Mouse (Mus musculus) forebrain, embryonic 15.5 days (tissue): ENCODE results near the gene Sez6l. TPM values are rescaled to one million over a fixed set of nuclear protein-coding genes. Genes with fewer than 3 reads are reported as not detected.

Experiments
- ATAC-seq: fragments of 200-750 bp; cut with Nextera tagmentation; replicated peaks from 2 replicates; pipeline ENCODE4 v1.8.0; 2017; ENCODE audit warnings: mild to moderate bottlenecking, moderate TSS enrichment, moderate library complexity
- H3K27ac ChIP-seq: fragments of 300-500 bp; sonication (generic); replicated peaks from 2 replicates; pipeline ENCODE4 v1.5.1; 2015; ENCODE audit warnings: mild to moderate bottlenecking, inconsistent platforms
- H3K27me3 ChIP-seq: fragments of 300-500 bp; sonication (generic); 2 replicates; pipeline ENCODE4 v1.6.1; 2015; ENCODE audit warnings: inconsistent platforms
- H3K36me3 ChIP-seq: fragments of 300-500 bp; sonication (generic); 2 replicates; pipeline ENCODE4 v1.6.1; 2015; ENCODE audit warnings: mild to moderate bottlenecking, inconsistent platforms
- H3K4me1 ChIP-seq: fragments of 300-500 bp; sonication (generic); 2 replicates; pipeline ENCODE4 v1.6.1; 2015; ENCODE audit warnings: inconsistent platforms
- H3K4me2 ChIP-seq: fragments of 300-500 bp; sonication (generic); replicated peaks from 2 replicates; pipeline ENCODE4 v1.6.1; 2015; ENCODE audit warnings: mild to moderate bottlenecking, inconsistent platforms
- H3K4me3 ChIP-seq: fragments of 300-500 bp; sonication (generic); 2 replicates; pipeline ENCODE4 v1.5.1; 2015; ENCODE audit warnings: mild to moderate bottlenecking, inconsistent platforms
- H3K9ac ChIP-seq: fragments of 300-500 bp; sonication (generic); replicated peaks from 2 replicates; pipeline ENCODE4 v1.6.1; 2015; ENCODE audit warnings: mild to moderate bottlenecking, inconsistent platforms
- H3K9me3 ChIP-seq: fragments of 300-500 bp; sonication (generic); 2 replicates; pipeline ENCODE4 v1.6.1; 2016; ENCODE audit warnings: inconsistent platforms
- WGBS: fragments of 180-500 bp; shearing (Covaris S2); methylation state at CpG from one replicate; pipeline ENCODE4 v1.1.7; 2015; ENCODE audit warnings: mixed read lengths; 5-methylcytosine and 5-hydroxymethylcytosine counted together
- polyA plus RNA-seq: library from polyadenylated mRNA; unstranded; fragments of >200 nt; fragmentation: Nextera tagmentation; extraction: Ambion mirVana; gene quantifications from 2 replicates; pipeline ENCODE4 v1.2.1, GENCODE M21; 2015

The Sez6l gene
- polyA plus RNA-seq, 1 experiment from 2014 or later, result 33.3 TPM

DNA sequence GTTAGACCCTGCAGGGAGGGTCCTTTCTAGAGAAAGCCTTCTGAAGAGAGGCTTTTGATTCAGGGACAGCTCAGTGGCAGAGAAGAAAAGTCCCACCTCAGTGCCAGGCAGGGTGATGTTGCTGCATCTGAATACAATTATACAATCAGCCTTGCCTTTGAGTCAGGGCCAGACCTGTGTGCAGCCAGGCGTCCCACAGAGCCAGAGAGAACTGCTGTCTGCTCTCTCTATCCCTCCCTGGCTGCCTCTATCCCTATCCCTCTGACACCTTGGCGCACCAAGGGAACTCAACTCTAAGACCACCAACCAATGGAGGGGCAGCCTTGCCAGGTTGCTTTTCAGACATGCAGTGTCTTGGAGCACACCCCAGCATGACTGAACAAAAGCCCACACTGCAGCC lies 75.6 kb downstream of the Sez6l start:
- 17% methylated on average over 2 of the region's 2 CpGs for WGBS
- H3K36me3 ChIP-seq, result no peaks in the 10 kb centered on the region
- ATAC-seq, result 0 out of 2 replicates have a peak, but pooled peaks have one; percentile 18
- H3K4me2 ChIP-seq, result no peak overlapping the region
- no peaks in the 10 kb centered on the region for H3K9me3 ChIP-seq
- peak overlapping the region; percentile 77 for H3K27ac ChIP-seq
- no peaks in the 10 kb centered on the region for H3K27me3 ChIP-seq
- H3K4me3 ChIP-seq, result no peak overlapping the region
- H3K9ac ChIP-seq, result no peak overlapping the region
- peaks cover 49% of the 10 kb centered on the region for H3K4me1 ChIP-seq

DNA sequence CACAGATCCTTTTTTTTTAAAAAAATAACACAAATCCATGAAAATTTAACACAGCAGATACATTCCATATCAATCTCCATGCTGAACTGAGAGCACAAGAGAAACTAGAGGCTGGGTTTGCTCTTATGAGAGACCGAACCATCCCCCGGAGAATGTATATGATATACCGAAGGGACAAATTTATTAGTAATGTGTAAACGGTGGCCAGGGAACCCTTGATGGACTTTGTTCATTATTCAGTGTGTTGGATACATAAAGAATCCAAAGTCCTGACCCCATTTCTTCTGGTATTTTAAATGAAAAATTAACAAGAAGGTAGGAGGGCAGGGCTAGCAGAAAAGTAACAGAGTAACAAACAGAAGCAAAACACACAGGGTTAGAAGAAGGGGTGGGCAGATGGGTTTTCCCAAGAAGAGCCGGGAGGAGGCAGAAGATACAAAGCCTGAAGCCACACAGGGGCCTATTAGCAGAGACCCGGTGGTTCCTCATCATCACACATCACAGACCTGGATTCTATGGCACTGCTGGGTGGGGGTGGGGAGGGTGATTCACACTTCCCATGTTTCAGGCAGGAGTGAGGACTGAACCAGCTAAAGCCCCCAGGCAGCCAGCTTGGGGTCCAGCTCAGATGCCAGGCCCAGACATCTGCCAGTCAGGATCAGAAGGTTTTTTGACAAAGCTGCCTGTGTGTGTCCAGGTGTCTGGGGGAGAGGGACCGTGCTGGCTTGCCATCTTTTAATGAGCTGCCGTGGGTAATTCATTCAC lies 76.9 kb downstream of the Sez6l start:
- no peaks in the 10 kb centered on the region for H3K27me3 ChIP-seq
- no peaks in the 10 kb centered on the region for H3K9me3 ChIP-seq
- WGBS, result 35% methylated on average over 8 of the region's 8 CpGs
- H3K36me3 ChIP-seq, result no peaks in the 10 kb centered on the region
- peak overlapping the region; percentile 77 for H3K27ac ChIP-seq
- no peak overlapping the region for H3K4me3 ChIP-seq
- no peak overlapping the region for H3K4me2 ChIP-seq
- H3K4me1 ChIP-seq, result peaks cover 39% of the 10 kb centered on the region
- no peak overlapping the region for H3K9ac ChIP-seq
- peak; percentile 71 for ATAC-seq

DNA sequence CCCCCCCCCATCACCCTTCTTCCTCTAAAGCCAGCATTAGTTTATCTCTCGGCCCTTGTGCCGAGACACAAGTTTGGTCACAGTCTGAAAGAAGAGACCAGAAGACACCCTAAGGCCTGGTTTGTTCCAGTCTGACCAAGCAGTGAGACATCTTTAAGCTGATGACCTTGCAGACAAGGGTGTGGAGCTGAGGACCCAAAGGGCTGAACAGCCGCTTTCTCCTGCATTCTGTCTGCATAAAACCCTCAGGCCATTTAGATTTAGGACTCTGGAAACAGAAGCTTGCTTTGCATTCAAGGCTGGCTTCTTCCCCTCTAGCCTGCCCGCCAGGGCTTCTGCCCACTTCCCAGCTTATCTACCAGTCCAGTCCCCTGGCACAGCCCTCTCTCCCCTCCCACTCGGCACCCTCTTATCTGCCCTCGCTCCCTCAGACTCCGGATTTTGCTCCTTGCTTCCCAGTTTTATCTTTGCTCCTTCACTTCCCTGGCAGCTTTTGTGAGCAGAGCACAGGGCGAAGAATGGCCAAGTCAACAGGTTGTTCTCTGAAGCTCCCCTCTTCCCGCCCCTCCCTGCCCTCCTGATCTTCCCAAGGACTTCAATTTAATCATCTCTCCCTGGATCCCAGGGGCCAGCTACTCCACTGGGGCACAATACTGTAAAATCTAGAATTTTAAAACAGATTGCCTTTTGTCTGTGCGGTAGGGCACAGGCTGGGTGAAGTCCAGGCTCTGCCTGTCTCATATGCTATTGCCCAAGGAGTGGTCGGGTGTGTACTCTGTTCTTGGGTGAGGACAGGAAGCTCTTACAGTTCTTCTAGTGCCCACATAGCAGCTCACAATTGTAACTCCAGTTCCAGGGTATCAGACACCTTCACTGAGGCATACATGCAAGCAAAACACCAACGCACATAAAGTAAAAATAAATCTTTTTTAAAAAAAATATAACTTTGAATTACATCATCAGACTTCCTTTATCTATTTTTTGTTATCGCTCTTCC lies 77.8 kb downstream of the Sez6l start:
- Histone ChIP-seq H3K4me3 (no peak overlapping the region), H3K27me3 (no peaks in the 10 kb centered on the region), H3K36me3 (no peaks in the 10 kb centered on the region), H3K4me1 (peaks cover 39% of the 10 kb centered on the region), H3K9me3 (no peaks in the 10 kb centered on the region), H3K27ac (peak overlapping the region; percentile 37; the same call in 1 of the 2 replicates), H3K4me2 (no peak overlapping the region), H3K9ac (no peak overlapping the region)
- 74% methylated on average over 13 of the region's 13 CpGs for WGBS
- ATAC-seq, result no peak

DNA sequence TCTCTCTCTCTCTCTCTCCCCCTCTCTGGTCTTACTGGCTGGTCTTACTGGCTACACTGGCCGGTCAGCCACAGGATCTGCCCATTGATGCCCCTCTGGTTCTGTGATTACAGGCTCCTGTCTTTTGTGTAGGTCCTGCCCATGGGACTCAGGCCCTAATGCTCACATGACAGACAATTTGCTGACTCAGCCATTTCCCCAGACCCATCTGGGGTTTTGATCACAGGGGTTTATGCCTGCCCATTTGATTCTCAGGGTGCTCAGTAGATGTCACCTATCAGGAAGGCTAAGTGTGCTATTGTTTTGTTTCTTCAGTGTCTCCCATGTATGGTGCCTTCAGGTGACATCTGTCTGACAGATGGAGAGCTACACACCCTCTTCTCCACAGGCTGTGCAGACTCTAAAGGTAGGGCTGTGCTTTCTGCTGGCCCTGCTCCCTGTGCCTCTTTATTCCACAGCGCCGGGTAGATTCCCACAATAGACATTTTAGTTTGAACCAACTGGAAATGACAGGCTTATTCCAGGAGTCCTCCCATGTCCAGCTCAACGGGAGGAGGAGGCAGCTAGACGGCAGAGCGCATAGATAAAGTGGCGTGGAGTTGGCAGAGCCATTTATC lies 80.1 kb downstream of the Sez6l start:
- no peaks in the 10 kb centered on the region for H3K27me3 ChIP-seq
- H3K4me3 ChIP-seq, result no peak overlapping the region
- peak overlapping the region; percentile 32; the same call in 1 of the 2 replicates for H3K27ac ChIP-seq
- H3K4me1 ChIP-seq, result peaks cover 45% of the 10 kb centered on the region
- no peak for ATAC-seq
- no peak overlapping the region for H3K9ac ChIP-seq
- H3K36me3 ChIP-seq, result no peaks in the 10 kb centered on the region
- H3K4me2 ChIP-seq, result no peak overlapping the region
- WGBS, result 72% methylated on average over 7 of the region's 7 CpGs
- no peaks in the 10 kb centered on the region for H3K9me3 ChIP-seq

DNA sequence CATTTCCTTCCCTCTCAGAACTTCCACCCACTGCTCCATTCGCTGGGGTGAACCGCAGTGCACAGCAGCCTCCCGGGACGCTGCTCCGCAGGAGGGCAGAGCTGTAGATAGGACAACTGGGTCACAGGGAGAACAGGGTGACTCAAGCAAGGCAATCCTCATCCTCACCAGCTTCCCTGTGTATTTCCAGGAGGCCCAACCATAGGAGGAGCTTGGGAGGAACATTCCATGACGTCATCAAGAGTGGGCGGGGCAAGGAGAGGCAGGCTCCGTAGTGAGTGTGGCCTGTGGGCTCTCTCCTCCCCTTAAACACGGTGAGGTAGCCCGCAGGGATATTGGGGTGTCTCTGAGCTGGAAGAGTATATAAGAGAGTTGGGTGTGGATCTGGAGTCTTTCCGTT lies 83.5 kb downstream of the Sez6l start:
- Histone ChIP-seq H3K4me3 (no peak overlapping the region), H3K9me3 (no peaks in the 10 kb centered on the region), H3K27ac (peak overlapping the region; percentile 55), H3K9ac (no peak overlapping the region), H3K27me3 (no peaks in the 10 kb centered on the region), H3K4me2 (0 out of 2 replicates have a peak overlapping the region, but pooled peaks have one; percentile 3), H3K4me1 (peaks cover 15% of the 10 kb centered on the region), H3K36me3 (no peaks in the 10 kb centered on the region)
- peak; percentile 35; the same call in 1 of the 2 replicates for ATAC-seq
- WGBS, result 33% methylated on average over 11 of the region's 11 CpGs

DNA sequence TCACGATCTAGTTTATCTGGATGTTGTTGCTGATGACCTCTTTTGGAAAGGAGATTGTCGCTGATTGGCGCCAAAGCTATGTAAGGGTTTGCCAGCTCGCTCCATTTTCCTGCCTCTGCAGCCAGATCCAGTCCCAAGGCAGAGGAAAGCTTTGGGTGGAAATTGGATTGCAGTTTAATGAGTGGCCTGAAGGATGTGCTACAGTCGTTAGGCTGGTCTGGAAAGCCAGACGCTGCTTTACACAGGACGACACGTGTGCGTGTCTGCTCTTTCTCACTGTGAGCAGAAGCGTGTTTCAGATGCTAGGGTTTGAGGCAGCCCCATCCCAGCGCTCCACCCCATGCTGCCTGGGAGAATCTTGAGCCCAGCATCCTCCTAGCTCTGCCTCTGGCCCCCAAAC lies 85.5 kb downstream of the Sez6l start:
- Histone ChIP-seq H3K4me2 (no peak overlapping the region), H3K27me3 (no peaks in the 10 kb centered on the region), H3K9ac (no peak overlapping the region), H3K36me3 (no peaks in the 10 kb centered on the region), H3K4me1 (peaks cover 9% of the 10 kb centered on the region), H3K27ac (no peak overlapping the region), H3K9me3 (no peaks in the 10 kb centered on the region), H3K4me3 (no peak overlapping the region)
- no peak for ATAC-seq
- 51% methylated on average over 11 of the region's 11 CpGs for WGBS

DNA sequence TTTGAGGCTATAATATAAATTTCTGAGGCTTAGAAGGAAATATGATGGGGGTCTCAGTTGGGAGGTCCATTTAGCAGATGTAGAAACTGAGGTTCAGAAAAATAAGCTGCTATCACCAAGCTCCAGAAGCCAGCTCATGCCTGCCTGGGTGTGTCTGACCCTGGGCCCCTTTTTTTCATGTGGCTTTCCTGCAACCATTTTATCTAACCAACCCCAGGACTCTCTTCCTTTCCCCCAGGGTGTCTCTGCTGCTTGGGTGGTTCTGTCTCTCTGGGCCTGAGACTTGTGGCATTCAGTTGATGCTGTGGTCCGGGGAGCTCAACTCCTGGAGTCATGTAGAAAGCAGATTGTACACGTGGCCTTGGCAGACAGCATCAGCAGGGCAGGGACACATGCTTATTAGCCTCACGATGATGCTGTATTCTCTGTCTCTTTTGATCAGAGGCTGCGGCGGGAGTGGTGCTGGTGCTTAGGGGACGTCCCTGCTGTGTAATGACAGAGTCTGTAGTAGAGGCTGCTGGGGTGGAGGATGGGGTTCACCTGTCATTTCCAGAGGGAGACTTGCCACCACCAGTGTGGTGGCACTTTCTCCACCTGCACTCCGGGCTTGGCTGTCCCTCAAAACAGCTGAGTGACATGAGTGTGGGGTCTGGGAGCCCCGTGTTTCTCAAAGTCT lies 88.7 kb downstream of the Sez6l start:
- no peaks in the 10 kb centered on the region for H3K36me3 ChIP-seq
- no peaks in the 10 kb centered on the region for H3K27me3 ChIP-seq
- H3K4me2 ChIP-seq, result no peak overlapping the region
- H3K4me1 ChIP-seq, result peaks cover 24% of the 10 kb centered on the region
- H3K4me3 ChIP-seq, result no peak overlapping the region
- no peak for ATAC-seq
- H3K27ac ChIP-seq, result no peak overlapping the region
- 41% methylated on average over 8 of the region's 8 CpGs for WGBS
- no peaks in the 10 kb centered on the region for H3K9me3 ChIP-seq
- no peak overlapping the region for H3K9ac ChIP-seq

DNA sequence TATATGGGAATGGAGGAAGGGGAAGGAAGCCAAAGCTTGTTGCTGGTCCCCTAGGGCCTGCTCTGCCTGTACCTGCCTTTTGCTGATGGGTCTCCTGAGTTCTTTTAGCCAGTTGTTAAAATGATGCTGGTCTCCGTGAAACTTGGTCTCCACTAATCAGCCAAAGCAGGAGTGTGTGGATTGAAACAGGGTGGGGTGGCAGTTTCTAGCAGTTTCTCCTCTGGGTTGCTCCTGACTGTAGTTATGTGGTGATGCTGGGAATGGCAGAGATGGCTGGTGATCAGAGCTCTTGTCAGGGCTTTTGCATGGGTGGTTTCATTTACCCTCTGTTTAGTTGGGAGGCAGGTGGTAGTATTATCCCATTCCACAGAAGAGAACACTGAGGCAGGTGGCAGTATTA lies 89.5 kb downstream of the Sez6l start:
- ATAC-seq, result no peak
- no peak overlapping the region for H3K4me3 ChIP-seq
- H3K4me1 ChIP-seq, result peaks cover 27% of the 10 kb centered on the region
- no peak overlapping the region for H3K27ac ChIP-seq
- H3K9me3 ChIP-seq, result no peaks in the 10 kb centered on the region
- no peaks in the 10 kb centered on the region for H3K36me3 ChIP-seq
- H3K4me2 ChIP-seq, result no peak overlapping the region
- no peak overlapping the region for H3K9ac ChIP-seq
- 71% methylated on average over 1 of the region's 1 CpGs for WGBS
- H3K27me3 ChIP-seq, result no peaks in the 10 kb centered on the region

DNA sequence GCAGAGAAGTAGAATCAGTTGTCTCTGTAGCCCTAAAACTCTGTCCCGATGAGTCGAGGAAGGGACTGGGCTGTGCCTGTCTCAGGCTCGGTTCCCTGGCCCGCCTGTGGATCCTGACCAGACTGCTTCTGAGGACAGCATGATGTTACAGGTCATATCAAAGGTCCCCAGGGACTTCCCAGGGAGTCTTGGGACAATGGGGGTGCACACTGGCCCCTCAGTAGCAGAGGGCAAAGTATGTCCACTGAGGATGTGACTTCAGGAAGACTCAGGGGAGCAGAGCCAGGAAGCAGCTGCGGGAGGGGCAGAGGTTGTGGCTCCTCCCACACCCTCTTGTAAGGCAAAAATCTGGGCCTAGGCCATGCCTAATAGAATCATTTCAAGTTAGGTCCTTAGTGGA lies 90.6 kb downstream of the Sez6l start:
- no peak for ATAC-seq
- Histone ChIP-seq H3K4me3 (no peak overlapping the region), H3K9ac (no peak overlapping the region), H3K4me1 (peaks cover 38% of the 10 kb centered on the region), H3K36me3 (no peaks in the 10 kb centered on the region), H3K9me3 (no peaks in the 10 kb centered on the region), H3K27ac (no peak overlapping the region), H3K27me3 (no peaks in the 10 kb centered on the region), H3K4me2 (no peak overlapping the region)
- 72% methylated on average over 5 of the region's 5 CpGs for WGBS

DNA sequence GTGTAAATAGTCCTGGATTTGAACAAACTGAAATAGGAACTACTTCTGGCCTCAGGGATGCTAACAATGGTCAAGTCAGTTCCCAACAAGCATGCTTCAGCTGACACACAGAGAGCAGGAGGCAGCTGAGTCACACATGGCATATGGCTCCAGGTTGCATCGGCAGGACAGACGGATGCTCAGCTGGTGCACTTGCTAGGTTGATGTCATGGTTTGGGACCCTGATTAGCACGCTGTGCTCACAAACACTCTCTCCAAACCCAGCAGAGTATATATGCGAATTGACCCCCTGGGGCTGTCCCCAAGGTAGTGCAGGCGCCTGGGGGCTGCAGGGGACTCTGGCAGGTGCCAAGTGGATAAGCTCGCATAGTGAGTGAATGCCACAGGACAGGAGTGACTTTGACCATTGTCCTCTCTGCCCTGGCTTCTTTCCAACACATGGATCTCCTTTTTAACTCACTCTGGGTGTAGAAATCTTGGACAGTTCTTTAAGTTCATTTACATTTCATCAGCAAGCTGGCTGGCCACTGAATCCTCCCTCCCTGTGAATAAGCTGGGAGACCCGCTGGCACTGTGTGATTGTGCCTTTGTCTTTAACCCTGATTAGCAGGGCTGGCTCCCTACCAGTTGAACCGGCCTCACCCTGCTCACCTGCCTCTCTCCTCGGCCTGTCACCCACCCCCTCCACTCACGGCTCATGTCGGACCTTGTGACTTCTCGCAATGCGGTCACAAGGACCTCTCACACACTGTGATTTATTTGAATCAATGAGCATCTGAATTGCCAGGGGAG lies 91.9 kb downstream of the Sez6l start:
- 7% methylated on average over 13 of the region's 13 CpGs for WGBS
- H3K4me2 ChIP-seq, result no peak overlapping the region
- H3K9me3 ChIP-seq, result no peaks in the 10 kb centered on the region
- H3K4me1 ChIP-seq, result peaks cover 41% of the 10 kb centered on the region
- H3K4me3 ChIP-seq, result no peak overlapping the region
- ATAC-seq, result peak; percentile 26; the same call in 1 of the 2 replicates
- no peak overlapping the region for H3K9ac ChIP-seq
- no peaks in the 10 kb centered on the region for H3K27me3 ChIP-seq
- no peaks in the 10 kb centered on the region for H3K36me3 ChIP-seq
- peak overlapping the region; percentile 68 for H3K27ac ChIP-seq

DNA sequence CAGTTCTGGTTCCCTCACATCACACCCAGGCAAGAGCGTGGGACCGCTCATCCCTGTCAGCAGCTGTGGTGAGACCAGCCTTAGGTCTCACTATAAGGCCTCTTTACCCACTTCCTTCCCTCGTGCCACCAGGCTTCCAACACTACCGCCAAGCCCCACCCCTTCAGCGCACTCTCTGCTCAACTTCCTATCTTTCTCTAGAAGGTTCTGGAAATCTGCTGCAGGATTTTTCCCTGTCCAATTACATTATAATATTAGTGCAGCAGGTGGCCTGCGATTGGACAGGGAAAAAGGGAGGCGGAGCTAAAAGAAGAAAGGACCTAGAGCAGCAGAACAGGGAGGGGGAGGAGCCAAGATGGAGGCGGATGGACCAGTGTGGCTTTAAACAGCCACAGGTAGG lies 94.0 kb downstream of the Sez6l start:
- WGBS, result 90% methylated on average over 8 of the region's 8 CpGs

More for the DNA sequence above, 94.0 kb downstream of the Sez6l start:
- Histone ChIP-seq H3K4me2 (no peak overlapping the region), H3K9ac (no peak overlapping the region), H3K9me3 (no peaks in the 10 kb centered on the region), H3K4me1 (peaks cover 41% of the 10 kb centered on the region), H3K36me3 (no peaks in the 10 kb centered on the region), H3K27ac (no peak overlapping the region; the same call in 1 of the 2 replicates), H3K4me3 (no peak overlapping the region), H3K27me3 (no peaks in the 10 kb centered on the region)
- no peak for ATAC-seq
